Mouse (Mus musculus) heart, adult 2 months (tissue): ENCODE measurements around the gene Dlgap3.

ENCODE experiments used
- CTCF ChIP-seq: fragments of 200-600 bp; IDR thresholded peaks from 2 replicates; pipeline ENCODE4 v1.8.1; 2022; ENCODE audit warnings: antibody characterized with exemption, mild to moderate bottlenecking, moderate library complexity
- POLR2A ChIP-seq: fragments of 200-500 bp; IDR thresholded peaks from 2 replicates; pipeline ENCODE4 v1.6.1; 2011; ENCODE audit warnings: mild to moderate bottlenecking, low read depth, low read length, control low read depth; ENCODE audit not compliant: insufficient read depth

GRCm38 (mm10) chr4:127157746-127158145 lies 11.3 kb upstream of the Dlgap3 start:
- TF ChIP-seq POLR2A: no peak
- TF ChIP-seq CTCF: no peak
